Mouse (Mus musculus): ENCODE measurements around the gene Acap1. TPM values are rescaled to one million over a fixed set of nuclear protein-coding genes. Genes with fewer than 3 reads are reported as not detected.

Acap1 gene
- polyA plus RNA-seq, 1 experiment from 2014 or later, result 6.1 TPM

DNA sequence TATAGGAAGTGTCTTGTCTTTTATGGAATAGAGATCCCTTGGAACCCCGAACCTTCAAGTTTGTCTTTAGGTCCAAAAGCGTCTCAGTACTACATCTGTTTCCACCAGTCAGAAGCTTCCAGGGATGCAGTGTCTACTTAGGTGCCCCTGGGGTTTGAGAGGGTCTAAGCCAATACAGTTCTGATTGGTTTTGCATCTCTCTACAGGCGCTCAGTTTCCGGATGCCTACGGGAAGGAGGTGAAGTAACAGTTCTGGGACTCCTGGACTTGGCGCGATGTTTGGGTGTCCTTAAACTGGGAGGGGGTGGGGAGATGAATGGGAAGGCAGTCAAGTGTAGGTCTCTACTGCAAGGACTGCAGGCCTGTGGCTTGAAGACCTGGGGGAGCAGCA is 56.6 kb downstream of the Acap1 start:
- Histone ChIP-seq H3K4me3 (replicated peaks) (peak overlapping the region; percentile 77), H3K9ac (peak overlapping the region; percentile 73), H3K9me3 (no peaks in the 10 kb centered on the region), H3K4me2 (peak overlapping the region; percentile 91), H3K36me3 (no peaks in the 10 kb centered on the region), H3K27ac (peak overlapping the region; percentile 91), H3K27me3 (replicated peaks) (peaks cover 3% of the 10 kb centered on the region; the same call in 1 of the 2 replicates), H3K4me1 (peaks cover 34% of the 10 kb centered on the region)
- under 1% methylated on average over 7 of the region's 7 CpGs for WGBS
- no peak for ATAC-seq (ENCODE audit: insufficient read depth, low FRiP score, low read depth)

DNA sequence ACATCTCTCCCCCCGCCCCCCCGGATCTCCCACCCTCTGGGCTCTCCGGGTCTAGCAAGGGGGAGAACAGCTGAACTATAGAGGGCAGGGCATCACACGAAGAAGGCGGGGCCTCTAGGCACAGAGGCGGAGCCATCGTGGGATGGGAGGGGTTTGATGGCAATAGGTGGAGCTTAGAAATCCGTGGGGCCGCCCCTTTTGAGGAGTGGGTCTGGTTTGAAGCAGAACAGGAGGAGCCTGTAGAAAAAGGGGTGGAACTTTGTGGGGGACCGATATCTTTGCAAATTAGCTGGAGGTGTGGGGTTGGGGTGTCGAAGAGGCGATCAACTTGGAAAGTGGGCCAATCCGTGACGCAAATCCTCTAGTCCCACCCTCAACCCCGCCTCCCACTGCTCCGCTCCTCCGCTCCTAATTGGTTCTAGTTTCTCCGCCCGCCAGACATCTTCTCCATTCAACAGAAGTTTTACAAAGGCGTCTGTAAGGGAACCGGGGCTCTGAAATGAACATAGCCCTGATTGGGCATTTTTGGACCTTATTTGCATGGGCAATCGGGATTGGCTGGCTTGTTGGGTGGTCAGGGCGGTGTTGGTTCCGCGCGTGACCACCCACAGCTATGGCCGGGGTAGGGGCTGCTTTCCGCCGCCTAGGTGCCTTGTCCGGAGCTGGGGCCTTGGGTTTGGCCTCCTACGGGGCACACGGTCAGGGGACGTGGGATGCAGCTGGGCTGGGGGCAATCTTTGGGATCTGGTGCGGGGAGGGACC is 57.2 kb downstream of the Acap1 start, which contains the start of gene Tmem256:
Gene Tmem256 (plus strand): TSS at position 563 of the 762 bp plus-strand sequence.
- peak within 1 kb of the TSS; percentile 73 for H3K9ac ChIP-seq
- no peaks in the 10 kb centered on the region for H3K36me3 ChIP-seq
- 0% methylated on average over 34 of the region's 34 CpGs for WGBS
- peaks cover 3% of the 10 kb centered on the region; the same call in 1 of the 2 replicates for H3K27me3 ChIP-seq (replicated peaks)
- peak within 1 kb of the TSS; percentile 91 for H3K27ac ChIP-seq
- H3K4me2 ChIP-seq, result peak within 1 kb of the TSS; percentile 91
- peak within 1 kb of the TSS; percentile 77 for H3K4me3 ChIP-seq (replicated peaks)
- H3K9me3 ChIP-seq, result no peaks in the 10 kb centered on the region
- peaks cover 37% of the 10 kb centered on the region for H3K4me1 ChIP-seq
- ATAC-seq (ENCODE audit: insufficient read depth, low FRiP score, low read depth), result peak; percentile 89

- H3K27ac ChIP-seq, result peak within 1 kb of the TSS; percentile 91
- H3K4me2 ChIP-seq, result peak within 1 kb of the TSS; percentile 91
- no peak; the same call in 1 of the 2 replicates for ATAC-seq (ENCODE audit: insufficient read depth, low FRiP score, low read depth)
- peak within 1 kb of the TSS; percentile 77 for H3K4me3 ChIP-seq (replicated peaks)
- peak within 1 kb of the TSS; percentile 73 for H3K9ac ChIP-seq
- H3K27me3 ChIP-seq (replicated peaks), result peaks cover 3% of the 10 kb centered on the region; the same call in 1 of the 2 replicates
- WGBS, result under 1% methylated on average over 32 of the region's 32 CpGs
- H3K4me1 ChIP-seq, result peaks cover 37% of the 10 kb centered on the region
- no peaks in the 10 kb centered on the region for H3K36me3 ChIP-seq
- no peaks in the 10 kb centered on the region for H3K9me3 ChIP-seq
Observed at GRCm38 (mm10) chr11:69837604-69837951, 57.8 kb downstream of the Acap1 start, which contains the start of gene Nlgn2. Gene Nlgn2 (minus strand): TSS chr11:69837784.

DNA sequence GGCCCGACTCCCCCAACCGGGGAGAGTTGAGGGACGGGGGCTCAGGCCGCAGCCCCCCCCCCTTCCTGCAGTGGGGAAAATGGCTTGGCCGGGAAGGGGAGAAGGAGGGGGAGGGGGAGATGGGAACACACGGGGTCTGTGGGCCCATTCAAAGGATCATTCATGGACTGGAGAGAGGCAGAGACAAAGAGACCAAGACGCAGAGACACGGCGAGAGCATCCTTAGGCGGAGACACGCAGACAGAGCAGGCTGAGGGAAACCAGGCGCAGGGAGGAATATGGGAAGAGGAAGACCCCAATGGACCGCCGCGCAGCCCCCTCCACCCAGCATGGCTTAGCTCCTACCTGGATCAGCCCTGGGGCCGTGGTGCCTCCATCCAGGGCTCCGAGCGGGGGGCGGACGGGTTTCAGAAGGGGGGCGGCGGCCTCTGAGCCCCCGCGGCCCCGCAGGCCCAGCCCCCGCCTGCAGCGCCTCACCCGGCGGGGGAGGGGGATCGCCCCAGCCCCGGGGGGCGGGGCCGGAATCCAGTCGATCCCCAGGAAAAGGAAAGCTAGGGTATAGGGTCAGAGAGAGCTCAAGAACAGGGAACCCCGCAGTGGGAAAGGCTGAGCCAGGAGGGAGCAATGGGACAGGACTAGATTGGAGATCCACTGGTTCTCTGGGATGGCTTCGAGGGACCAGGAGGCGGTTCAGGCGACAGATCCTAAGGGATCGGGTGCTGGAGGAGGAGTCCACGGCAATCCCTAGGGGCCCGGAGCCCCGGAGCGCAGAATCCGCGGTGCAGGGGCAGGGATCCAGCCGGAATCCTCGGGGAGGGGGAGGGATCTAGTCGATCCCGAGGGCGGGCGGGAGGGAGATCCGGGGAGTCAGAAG is 58.4 kb downstream of the Acap1 start:
- WGBS, result 2% methylated on average over 40 of the region's 52 CpGs
- peaks cover 3% of the 10 kb centered on the region; the same call in 1 of the 2 replicates for H3K27me3 ChIP-seq (replicated peaks)
- ATAC-seq (ENCODE audit: insufficient read depth, low FRiP score, low read depth), result no peak
- peak overlapping the region; percentile 77 for H3K4me3 ChIP-seq (replicated peaks)
- H3K4me2 ChIP-seq, result peak overlapping the region; percentile 91
- H3K36me3 ChIP-seq, result no peaks in the 10 kb centered on the region
- peak overlapping the region; percentile 62 for H3K9ac ChIP-seq
- peaks cover 37% of the 10 kb centered on the region for H3K4me1 ChIP-seq
- H3K9me3 ChIP-seq, result no peaks in the 10 kb centered on the region
- H3K27ac ChIP-seq, result peak overlapping the region; percentile 91

DNA sequence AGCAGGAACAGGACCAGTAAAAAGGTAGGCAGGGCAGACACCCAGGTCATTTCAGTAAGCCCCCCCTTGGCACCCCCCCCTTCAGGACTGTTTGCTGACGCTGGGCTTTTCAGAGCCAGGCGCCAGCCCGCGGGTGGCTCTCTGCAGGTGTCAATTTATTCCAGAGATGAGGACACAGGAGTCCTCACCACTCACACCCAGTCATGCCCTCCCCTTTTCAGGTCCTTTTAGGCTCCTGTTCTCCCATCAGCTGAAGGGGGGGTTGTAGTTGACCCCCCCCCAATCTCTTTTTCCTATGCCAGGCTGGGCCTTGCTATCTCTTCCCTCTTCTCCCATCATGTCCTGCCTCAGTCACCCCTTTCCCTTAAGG is 59.4 kb downstream of the Acap1 start:
- peak overlapping the region; percentile 77 for H3K4me3 ChIP-seq (replicated peaks)
- WGBS, result 28% methylated on average over 4 of the region's 4 CpGs
- peak overlapping the region; percentile 91 for H3K4me2 ChIP-seq
- no peak for ATAC-seq (ENCODE audit: insufficient read depth, low FRiP score, low read depth)
- H3K4me1 ChIP-seq, result peaks cover 37% of the 10 kb centered on the region
- no peaks in the 10 kb centered on the region for H3K36me3 ChIP-seq
- no peak overlapping the region for H3K27ac ChIP-seq
- H3K27me3 ChIP-seq (replicated peaks), result peaks cover 3% of the 10 kb centered on the region; the same call in 1 of the 2 replicates
- H3K9ac ChIP-seq, result no peak overlapping the region
- no peaks in the 10 kb centered on the region for H3K9me3 ChIP-seq

- no peak overlapping the region for H3K27ac ChIP-seq
- peaks cover 3% of the 10 kb centered on the region; the same call in 1 of the 2 replicates for H3K27me3 ChIP-seq (replicated peaks)
- H3K36me3 ChIP-seq, result no peaks in the 10 kb centered on the region
- peak overlapping the region; percentile 77 for H3K4me3 ChIP-seq (replicated peaks)
- H3K9me3 ChIP-seq, result no peaks in the 10 kb centered on the region
- WGBS, result 23% methylated on average over 9 of the region's 9 CpGs
- H3K4me2 ChIP-seq, result peak overlapping the region; percentile 91
- H3K4me1 ChIP-seq, result peaks cover 37% of the 10 kb centered on the region
- no peak for ATAC-seq (ENCODE audit: insufficient read depth, low FRiP score, low read depth)
- no peak overlapping the region for H3K9ac ChIP-seq
Observed at GRCm38 (mm10) chr11:69835326-69835965, 59.9 kb downstream of the Acap1 start.

DNA sequence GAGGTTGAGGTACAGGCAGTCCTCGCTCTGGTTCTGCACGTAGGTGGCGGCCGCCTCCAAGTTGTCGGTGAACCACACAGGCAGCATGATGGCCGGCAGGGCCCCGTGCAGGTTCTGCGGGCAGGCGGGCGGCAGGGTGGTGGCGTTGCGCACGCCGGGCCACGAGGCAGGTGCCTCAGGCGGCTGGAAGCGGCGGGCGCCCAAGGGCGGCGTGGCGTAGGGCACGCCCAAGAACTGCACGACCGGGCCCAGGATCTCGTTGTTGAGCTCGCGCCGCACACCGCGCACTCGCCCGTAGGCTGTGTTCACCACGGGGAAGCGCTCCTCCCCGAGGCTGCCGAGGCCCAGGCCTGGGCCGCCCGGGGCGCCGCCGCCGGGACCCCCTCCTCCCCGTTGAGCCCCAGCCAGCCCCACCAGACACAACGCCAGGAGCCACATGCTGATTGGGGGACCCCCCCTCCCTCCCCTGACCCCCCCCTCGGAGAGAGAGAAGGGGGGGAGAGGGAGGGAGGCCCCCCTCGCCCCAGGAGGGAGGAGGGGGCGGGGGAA is 61.3 kb downstream of the Acap1 start:
- H3K4me1 ChIP-seq, result peaks cover 36% of the 10 kb centered on the region
- ATAC-seq (ENCODE audit: insufficient read depth, low FRiP score, low read depth), result no peak
- peak overlapping the region; percentile 41 for H3K4me3 ChIP-seq (replicated peaks)
- H3K9me3 ChIP-seq, result no peaks in the 10 kb centered on the region
- WGBS, result 8% methylated on average over 42 of the region's 48 CpGs
- H3K9ac ChIP-seq, result 0 out of 2 replicates have a peak overlapping the region, but pooled peaks have one; percentile 0
- H3K27me3 ChIP-seq (replicated peaks), result peaks cover 3% of the 10 kb centered on the region; the same call in 1 of the 2 replicates
- no peak overlapping the region for H3K27ac ChIP-seq
- no peaks in the 10 kb centered on the region for H3K36me3 ChIP-seq
- peak overlapping the region; percentile 91 for H3K4me2 ChIP-seq

- no peaks in the 10 kb centered on the region for H3K9me3 ChIP-seq
- 0 out of 2 replicates have a peak overlapping the region, but pooled peaks have one; percentile 0 for H3K9ac ChIP-seq
- H3K36me3 ChIP-seq, result no peaks in the 10 kb centered on the region
- H3K27me3 ChIP-seq (replicated peaks), result peaks cover 3% of the 10 kb centered on the region; the same call in 1 of the 2 replicates
- peak overlapping the region; percentile 41 for H3K4me3 ChIP-seq (replicated peaks)
- WGBS, result 60% methylated on average over 8 of the region's 8 CpGs
- peaks cover 33% of the 10 kb centered on the region for H3K4me1 ChIP-seq
- ATAC-seq (ENCODE audit: insufficient read depth, low FRiP score, low read depth), result no peak
- H3K4me2 ChIP-seq, result peak overlapping the region; percentile 91
- H3K27ac ChIP-seq, result no peak overlapping the region
Observed at GRCm38 (mm10) chr11:69833554-69833953, 61.8 kb downstream of the Acap1 start.

Small RNA genes within 50 kb of the gene (microRNA-seq; reads per million reads assigned to microRNA genes)
- not detected for gene Mir6924

Other genes with a start within 250 kb of the Acap1 start
- gene Sox15, start 240.2 kb downstream of the Acap1 start, polyA plus RNA-seq (2015; fragmentation: Nextera tagmentation; extraction: Ambion mirVana), result 3.7 and 6.0 TPM in 2 replicates
- 58.7 and 66.1 TPM in 2 replicates for gene Mpdu1, start 232.9 kb downstream of the Acap1 start, polyA plus RNA-seq (2015; fragmentation: Nextera tagmentation; extraction: Ambion mirVana)
- 15.5 and 16.3 TPM in 2 replicates for gene Cd68, start 229.4 kb downstream of the Acap1 start, polyA plus RNA-seq (2015; fragmentation: Nextera tagmentation; extraction: Ambion mirVana)
- gene Eif4a1, start 223.1 kb downstream of the Acap1 start, polyA plus RNA-seq (2015; fragmentation: Nextera tagmentation; extraction: Ambion mirVana), result 442 and 514 TPM in 2 replicates
- 69.1 and 74.5 TPM in 2 replicates for gene Senp3, start 213.5 kb downstream of the Acap1 start, polyA plus RNA-seq (2015; fragmentation: Nextera tagmentation; extraction: Ambion mirVana)
- 0.31 and 0.61 TPM in 2 replicates for gene Tnfsf13, start 209.8 kb downstream of the Acap1 start, polyA plus RNA-seq (2015; fragmentation: Nextera tagmentation; extraction: Ambion mirVana)
- gene Tnfsf12, start 199.7 kb downstream of the Acap1 start, polyA plus RNA-seq (2015; fragmentation: Nextera tagmentation; extraction: Ambion mirVana), result 8.0 and 8.9 TPM in 2 replicates
- 3.3 and 3.5 TPM in 2 replicates for gene Tnfsfm13, start 199.4 kb downstream of the Acap1 start, polyA plus RNA-seq (2015; fragmentation: Nextera tagmentation; extraction: Ambion mirVana)
- 21.0 and 25.8 TPM in 2 replicates for gene Polr2a, start 136.9 kb downstream of the Acap1 start, polyA plus RNA-seq (2015; fragmentation: Nextera tagmentation; extraction: Ambion mirVana)
- 0.12 TPM in 1 of 2 replicates, not detected in the other for gene Slc35g3, start 133.6 kb downstream of the Acap1 start, polyA plus RNA-seq (2015; fragmentation: Nextera tagmentation; extraction: Ambion mirVana)
- gene Zbtb4, start 129.6 kb downstream of the Acap1 start, polyA plus RNA-seq (2015; fragmentation: Nextera tagmentation; extraction: Ambion mirVana), result 2.7 and 3.0 TPM in 2 replicates
- 5.1 and 6.0 TPM in 2 replicates for gene Chrnb1, start 99.6 kb downstream of the Acap1 start, polyA plus RNA-seq (2015; fragmentation: Nextera tagmentation; extraction: Ambion mirVana)
- 2.2 and 2.4 TPM in 2 replicates for gene Fgf11, start 93.7 kb downstream of the Acap1 start, polyA plus RNA-seq (2015; fragmentation: Nextera tagmentation; extraction: Ambion mirVana)
- 19.9 and 20.4 TPM in 2 replicates for gene Tmem102, start 89.9 kb downstream of the Acap1 start, polyA plus RNA-seq (2015; fragmentation: Nextera tagmentation; extraction: Ambion mirVana)
- gene Gm39566, start 80.2 kb downstream of the Acap1 start, polyA plus RNA-seq (2015; fragmentation: Nextera tagmentation; extraction: Ambion mirVana), result not detected in 2 replicates
- not detected in 2 replicates for gene Spem2, start 77.1 kb downstream of the Acap1 start, polyA plus RNA-seq (2015; fragmentation: Nextera tagmentation; extraction: Ambion mirVana)
- gene Spem1, start 73.4 kb downstream of the Acap1 start, polyA plus RNA-seq (2015; fragmentation: Nextera tagmentation; extraction: Ambion mirVana), result not detected in 2 replicates
- gene Nlgn2, start 57.8 kb downstream of the Acap1 start, polyA plus RNA-seq (2015; fragmentation: Nextera tagmentation; extraction: Ambion mirVana), result 6.3 and 7.4 TPM in 2 replicates
- gene Tmem256, start 57.0 kb downstream of the Acap1 start, polyA plus RNA-seq (2015; fragmentation: Nextera tagmentation; extraction: Ambion mirVana), result 400 and 416 TPM in 2 replicates
- gene Plscr3, start 49.2 kb downstream of the Acap1 start, polyA plus RNA-seq (2015; fragmentation: Nextera tagmentation; extraction: Ambion mirVana), result 80.8 and 81.3 TPM in 2 replicates
- 12.9 and 15.4 TPM in 2 replicates for gene Tnk1, start 36.8 kb downstream of the Acap1 start, polyA plus RNA-seq (2015; fragmentation: Nextera tagmentation; extraction: Ambion mirVana)
- not detected in 2 replicates for gene Tmem95, start 17.5 kb downstream of the Acap1 start, polyA plus RNA-seq (2015; fragmentation: Nextera tagmentation; extraction: Ambion mirVana)
- 7.8 and 9.2 TPM in 2 replicates for gene Kctd11, start 14.1 kb downstream of the Acap1 start, polyA plus RNA-seq (2015; fragmentation: Nextera tagmentation; extraction: Ambion mirVana)
- 7.5 and 10.4 TPM in 2 replicates for gene 2810408A11Rik, start 5.4 kb upstream of the Acap1 start, polyA plus RNA-seq (2015; fragmentation: Nextera tagmentation; extraction: Ambion mirVana)
- 7.2 and 8.0 TPM in 2 replicates for gene Neurl4, start 5.5 kb upstream of the Acap1 start, polyA plus RNA-seq (2015; fragmentation: Nextera tagmentation; extraction: Ambion mirVana)
- gene Gps2, start 18.3 kb upstream of the Acap1 start, polyA plus RNA-seq (2015; fragmentation: Nextera tagmentation; extraction: Ambion mirVana), result 66.2 and 69.1 TPM in 2 replicates
- 1,591 and 1,597 TPM in 2 replicates for gene Eif5a, start 26.4 kb upstream of the Acap1 start, polyA plus RNA-seq (2015; fragmentation: Nextera tagmentation; extraction: Ambion mirVana)
- 2.9 and 3.3 TPM in 2 replicates for gene Ybx2, start 40.3 kb upstream of the Acap1 start, polyA plus RNA-seq (2015; fragmentation: Nextera tagmentation; extraction: Ambion mirVana)
- gene Slc2a4, start 52.6 kb upstream of the Acap1 start, polyA plus RNA-seq (2015; fragmentation: Nextera tagmentation; extraction: Ambion mirVana), result 26.3 and 28.9 TPM in 2 replicates
- gene Cldn7, start 69.2 kb upstream of the Acap1 start, polyA plus RNA-seq (2015; fragmentation: Nextera tagmentation; extraction: Ambion mirVana), result 438 and 517 TPM in 2 replicates
- gene Ctdnep1, start 85.6 kb upstream of the Acap1 start, polyA plus RNA-seq (2015; fragmentation: Nextera tagmentation; extraction: Ambion mirVana), result 23.0 and 23.2 TPM in 2 replicates
- gene Elp5, start 87.0 kb upstream of the Acap1 start, polyA plus RNA-seq (2015; fragmentation: Nextera tagmentation; extraction: Ambion mirVana), result 92.9 and 99.4 TPM in 2 replicates
- 459 and 473 TPM in 2 replicates for gene Gabarap, start 95.6 kb upstream of the Acap1 start, polyA plus RNA-seq (2015; fragmentation: Nextera tagmentation; extraction: Ambion mirVana)
- 59.4 and 61.8 TPM in 2 replicates for gene Phf23, start 100.2 kb upstream of the Acap1 start, polyA plus RNA-seq (2015; fragmentation: Nextera tagmentation; extraction: Ambion mirVana)
- 31.9 and 33.9 TPM in 2 replicates for gene Dvl2, start 105.1 kb upstream of the Acap1 start, polyA plus RNA-seq (2015; fragmentation: Nextera tagmentation; extraction: Ambion mirVana)
- 84.8 and 95.4 TPM in 2 replicates for gene Acadvl, start 119.9 kb upstream of the Acap1 start, polyA plus RNA-seq (2015; fragmentation: Nextera tagmentation; extraction: Ambion mirVana)
- gene Dlg4, start 121.4 kb upstream of the Acap1 start, polyA plus RNA-seq (2015; fragmentation: Nextera tagmentation; extraction: Ambion mirVana), result 8.2 and 9.7 TPM in 2 replicates
- gene Asgr1, start 158.5 kb upstream of the Acap1 start, polyA plus RNA-seq (2015; fragmentation: Nextera tagmentation; extraction: Ambion mirVana), result 0.30 and 0.96 TPM in 2 replicates
- 0.81 and 0.85 TPM in 2 replicates for gene Asgr2, start 197.1 kb upstream of the Acap1 start, polyA plus RNA-seq (2015; fragmentation: Nextera tagmentation; extraction: Ambion mirVana)
- gene Mgl2, start 234.8 kb upstream of the Acap1 start, polyA plus RNA-seq (2015; fragmentation: Nextera tagmentation; extraction: Ambion mirVana), result 0.50 and 1.0 TPM in 2 replicates